Mouse (Mus musculus) gastrocnemius, adult 8-10 months (tissue): ENCODE data around the gene Il22ra2. TPM values are rescaled to one million over a fixed set of nuclear protein-coding genes. Genes with fewer than 3 reads are reported as not detected.
A peak's percentile ranks its signal among the peaks of the same experiment; 100 is the strongest.

Experiments
- DNase-seq, 2 experiments: peaks; one replicate each; pipeline ENCODE4 v3.0.0; 2022; ENCODE audit warnings: low spot score in 2 of 2
- total RNA-seq, 4 experiments: library from RNA; stranded (reverse); gene quantifications; 2 replicates each; pipeline ENCODE4 v1.2.4; 2022

The Il22ra2 gene
- not detected for total RNA-seq

GRCm38 (mm10) chr10:19621408-19622048, at the start of gene Il22ra2:
Gene Il22ra2, plus strand, starts transcription at chr10:19621998.
- DNase-seq: no peak

- DNase-seq: no peak
Measured at GRCm38 (mm10) chr10:19577571-19577970, 44.2 kb upstream of the Il22ra2 start.

GRCm38 (mm10) chr10:19578001-19578400, 43.8 kb upstream of the Il22ra2 start:
- no peak for DNase-seq

GRCm38 (mm10) chr10:19578409-19578986, 43.3 kb upstream of the Il22ra2 start:
- DNase-seq: no peak

GRCm38 (mm10) chr10:19580660-19581059, 41.1 kb upstream of the Il22ra2 start:
- no peak for DNase-seq

- no peak for DNase-seq
Measured at GRCm38 (mm10) chr10:19581844-19582582, 39.8 kb upstream of the Il22ra2 start.

- DNase-seq: no peak
Measured at GRCm38 (mm10) chr10:19582806-19583430, 38.9 kb upstream of the Il22ra2 start.

GRCm38 (mm10) chr10:19584064-19584463, 37.7 kb upstream of the Il22ra2 start:
- DNase-seq: no peak

- no peak for DNase-seq
Measured at GRCm38 (mm10) chr10:19584846-19585245, 37.0 kb upstream of the Il22ra2 start.

GRCm38 (mm10) chr10:19585860-19586259, 35.9 kb upstream of the Il22ra2 start:
- DNase-seq: no peak

GRCm38 (mm10) chr10:19587281-19587680, 34.5 kb upstream of the Il22ra2 start:
- DNase-seq: no peak

- DNase-seq: no peak
Measured at GRCm38 (mm10) chr10:19589626-19590025, 32.2 kb upstream of the Il22ra2 start.

- no peak for DNase-seq
Measured at GRCm38 (mm10) chr10:19591286-19591640, 30.5 kb upstream of the Il22ra2 start.

- DNase-seq: peak; percentile 99 to 100
Measured at GRCm38 (mm10) chr10:19591641-19592441, 30.0 kb upstream of the Il22ra2 start, which contains the start of gene Ifngr1. Gene Ifngr1, plus strand, starts transcription at chr10:19591949.

- DNase-seq: no peak
Measured at GRCm38 (mm10) chr10:19592556-19592955, 29.2 kb upstream of the Il22ra2 start.

GRCm38 (mm10) chr10:19593296-19593695, 28.5 kb upstream of the Il22ra2 start:
- DNase-seq: no peak

GRCm38 (mm10) chr10:19594201-19594905, 27.4 kb upstream of the Il22ra2 start:
- DNase-seq: no peak

GRCm38 (mm10) chr10:19596866-19597265, 24.9 kb upstream of the Il22ra2 start:
- DNase-seq: no peak

GRCm38 (mm10) chr10:19598091-19598490, 23.7 kb upstream of the Il22ra2 start:
- no peak for DNase-seq

- no peak for DNase-seq
Measured at GRCm38 (mm10) chr10:19599331-19600092, 22.3 kb upstream of the Il22ra2 start.
